Mouse (Mus musculus) telencephalon, adult 2 months (tissue): ENCODE results near the gene Rps2.

Experiments
- DNase-seq: peaks from one replicate; pipeline ENCODE4 v3.0.0-alpha.2; 2011; ENCODE audit warnings: low read depth, low spot score

Rps2 gene

GRCm38 (mm10) chr17:24732233-24732935, 14.5 kb downstream of the Rps2 start:
- no peak for DNase-seq

GRCm38 (mm10) chr17:24733434-24734050, 15.6 kb downstream of the Rps2 start:
- DNase-seq = no peak

DNA sequence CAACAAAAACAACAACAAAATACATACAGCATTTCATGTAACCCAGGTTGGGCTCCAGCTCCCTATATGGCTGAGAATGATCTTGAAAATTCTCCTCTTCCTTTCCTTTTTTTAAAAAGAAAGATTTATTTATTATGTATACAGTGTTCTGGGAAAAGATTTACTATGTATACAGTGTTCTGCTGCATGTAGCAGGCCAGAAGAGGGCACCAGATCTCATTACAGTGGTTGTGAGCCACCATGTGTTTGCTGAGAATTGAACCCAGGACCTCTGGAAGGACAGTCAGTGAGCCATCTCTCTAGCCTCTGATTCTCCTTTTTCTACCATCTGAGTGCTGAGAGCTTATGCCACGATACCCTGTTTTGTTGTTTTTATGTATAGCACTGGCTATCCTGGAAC, 16.6 kb downstream of the Rps2 start:
- no peak for DNase-seq

GRCm38 (mm10) chr17:24735446-24735845, 17.5 kb downstream of the Rps2 start:
- DNase-seq = no peak

- peak; percentile 96 for DNase-seq
Observed at GRCm38 (mm10) chr17:24736330-24737051, 18.6 kb downstream of the Rps2 start, which contains the start of gene Msrb1. Msrb1 (plus strand) TSS chr17:24736642.

DNA sequence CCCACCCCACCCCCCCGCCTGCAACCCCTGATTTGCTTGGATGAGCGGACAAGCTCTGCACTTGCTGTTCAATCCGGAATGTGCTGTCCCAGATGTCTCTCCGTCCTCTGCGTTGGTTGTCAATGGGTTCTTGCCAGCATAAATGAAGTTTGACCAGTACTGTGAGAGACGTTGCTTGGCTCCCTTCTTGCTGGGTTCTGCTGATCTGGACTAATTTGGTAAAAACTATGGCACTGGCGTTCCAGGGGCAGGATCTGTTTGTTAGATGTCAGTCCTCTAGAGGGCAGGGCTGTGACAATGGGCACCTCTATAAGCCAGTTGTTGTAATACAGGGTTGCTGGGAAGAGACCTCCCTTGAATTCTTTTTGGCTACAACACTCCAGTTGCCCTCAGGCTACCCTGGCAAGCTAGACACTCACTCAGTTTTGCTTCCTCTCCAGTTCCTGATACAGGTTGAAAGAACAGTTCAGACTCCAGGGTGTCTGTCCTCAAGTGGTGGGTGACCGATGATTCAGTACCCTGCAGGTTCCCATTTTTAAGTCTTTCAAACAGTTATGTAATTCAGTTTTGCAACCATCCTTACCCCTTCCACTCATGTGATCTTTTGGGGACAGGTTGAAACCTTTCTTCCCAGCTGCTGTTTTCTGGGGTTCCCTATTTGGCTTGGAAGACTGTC, 19.4 kb downstream of the Rps2 start:
- DNase-seq = no peak

DNA sequence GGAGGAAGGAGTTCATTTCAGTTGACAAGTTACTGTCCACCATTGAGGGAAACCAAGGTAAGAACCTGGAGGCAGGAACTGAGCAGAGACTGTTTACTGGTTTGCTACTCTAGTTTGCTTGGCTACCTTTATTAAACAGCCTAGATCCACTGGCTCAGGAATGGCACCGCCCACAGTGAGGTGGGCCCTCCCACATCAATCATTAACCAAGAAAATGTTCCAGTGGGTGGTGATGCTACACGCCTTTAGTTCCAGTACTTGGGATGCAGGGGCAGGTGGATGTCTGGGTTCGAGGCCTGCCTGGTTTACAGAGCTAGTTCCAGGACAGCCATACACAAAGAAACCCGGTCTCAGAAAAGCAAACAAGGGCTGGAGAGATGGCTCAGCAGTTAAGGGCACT, 20.3 kb downstream of the Rps2 start:
- no peak for DNase-seq

DNA sequence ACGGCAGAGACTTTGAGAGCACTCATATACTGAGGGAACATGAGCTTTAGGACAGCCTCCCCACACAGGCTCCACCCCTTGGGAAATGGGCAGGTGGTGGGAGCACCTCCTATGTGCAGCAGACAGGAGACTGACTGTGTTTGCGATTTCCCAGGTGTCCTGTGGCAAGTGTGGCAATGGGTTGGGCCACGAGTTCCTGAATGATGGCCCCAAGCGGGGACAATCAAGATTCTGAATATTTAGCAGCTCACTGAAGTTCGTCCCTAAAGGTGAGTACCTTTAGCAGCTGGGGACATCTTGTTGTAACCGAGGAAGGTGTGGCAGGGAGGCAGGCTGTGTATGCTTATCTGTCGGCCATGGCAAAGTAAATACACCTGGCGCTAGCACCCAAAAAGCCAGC, 22.0 kb downstream of the Rps2 start:
- DNase-seq = no peak

GRCm38 (mm10) chr17:24742307-24742706, 24.4 kb downstream of the Rps2 start:
- no peak for DNase-seq

- DNase-seq = no peak
Observed at GRCm38 (mm10) chr17:24743896-24744295, 26.0 kb downstream of the Rps2 start.

DNA sequence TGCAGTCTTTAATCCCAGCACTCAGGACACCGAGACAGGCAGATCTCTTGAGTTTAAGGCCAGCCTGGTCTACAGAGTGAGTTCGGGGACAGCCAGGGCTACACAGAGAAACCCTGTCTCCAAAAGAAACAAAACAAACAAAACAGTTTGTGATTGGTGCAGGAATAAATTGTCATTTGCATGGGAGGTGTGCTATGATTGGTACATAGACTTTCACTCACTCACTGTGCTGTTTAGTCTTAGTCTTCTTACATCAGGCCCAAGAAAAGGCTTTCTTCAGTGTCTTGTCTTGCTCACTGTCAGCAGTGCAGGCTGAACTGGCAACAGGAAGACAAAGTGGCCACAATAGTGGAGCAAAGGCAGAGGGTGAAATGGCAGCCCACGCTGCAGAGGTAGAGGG, 26.5 kb downstream of the Rps2 start:
- DNase-seq = no peak

DNA sequence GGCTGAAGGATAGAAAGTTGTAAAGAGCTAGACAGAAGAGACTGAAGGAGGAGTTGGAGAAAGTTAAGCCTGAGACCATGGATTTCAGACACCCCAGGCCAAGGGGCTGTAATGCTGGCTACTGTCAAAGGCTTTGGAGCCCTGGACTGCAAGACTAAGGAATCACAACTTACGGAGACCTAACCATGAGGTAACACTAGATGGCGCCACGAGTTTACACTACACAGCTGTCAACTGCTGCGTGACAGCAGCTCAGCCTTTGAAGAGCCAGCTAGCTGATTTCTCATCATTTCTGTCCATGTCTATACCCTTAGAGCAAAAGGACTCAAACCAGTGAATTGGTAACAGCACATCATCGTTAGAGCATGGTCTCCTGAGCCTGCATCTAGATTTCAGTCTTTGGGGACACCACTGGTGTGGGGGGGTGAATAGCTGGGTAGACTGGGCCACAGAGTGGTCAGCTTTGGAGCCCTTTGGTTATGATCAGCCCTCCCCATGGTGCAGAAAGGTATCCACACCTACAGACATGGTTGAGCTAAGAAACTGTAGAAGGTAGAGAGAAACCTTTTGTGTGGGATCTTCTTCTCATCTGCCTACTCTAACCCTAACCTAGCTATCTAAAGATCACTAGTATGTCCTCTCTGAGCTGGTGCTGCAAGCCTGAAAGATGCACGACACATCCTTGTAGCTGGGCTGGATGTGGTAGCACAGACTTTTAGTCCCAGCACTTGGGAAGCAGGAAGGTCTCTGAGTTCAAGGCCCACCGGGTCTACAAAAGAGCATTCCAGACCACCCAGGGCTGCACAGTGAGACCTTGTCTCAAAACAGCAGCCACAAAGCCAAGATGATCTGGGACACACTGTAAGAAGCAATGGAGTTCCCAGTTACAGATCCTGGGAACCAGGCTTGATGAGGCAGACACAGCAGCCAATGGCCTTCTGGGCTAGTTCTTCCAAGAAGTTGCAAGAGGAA, 27.9 kb downstream of the Rps2 start:
- peak; percentile 79 for DNase-seq

DNA sequence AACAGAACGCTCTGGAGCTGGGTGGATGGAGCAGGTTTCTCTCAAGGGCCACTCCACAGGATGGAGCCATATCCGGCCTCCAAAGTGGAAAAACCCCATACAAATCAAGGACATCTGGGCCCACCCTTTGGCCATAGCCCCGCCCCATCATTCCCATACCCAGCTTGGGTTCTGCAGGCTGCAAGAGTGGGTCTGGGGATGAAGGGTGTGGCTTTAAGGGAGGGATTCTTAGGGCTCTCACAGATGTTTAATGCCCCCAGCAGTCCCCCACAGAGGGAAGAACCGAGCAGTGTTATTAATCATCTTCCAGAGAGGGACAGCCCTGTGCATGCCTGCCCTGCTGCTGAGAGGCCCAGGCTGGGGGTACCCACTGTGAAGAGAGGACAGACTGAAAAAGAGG, 29.1 kb downstream of the Rps2 start:
- DNase-seq = no peak

- DNase-seq = no peak
Observed at GRCm38 (mm10) chr17:24751528-24751927, 33.6 kb downstream of the Rps2 start.

GRCm38 (mm10) chr17:24752415-24753394, 34.8 kb downstream of the Rps2 start, which contains the start of gene Hs3st6:
Hs3st6 (plus strand) TSS chr17:24752988.
- no peak for DNase-seq

- no peak for DNase-seq
Observed at GRCm38 (mm10) chr17:24757394-24757793, 39.5 kb downstream of the Rps2 start.

DNA sequence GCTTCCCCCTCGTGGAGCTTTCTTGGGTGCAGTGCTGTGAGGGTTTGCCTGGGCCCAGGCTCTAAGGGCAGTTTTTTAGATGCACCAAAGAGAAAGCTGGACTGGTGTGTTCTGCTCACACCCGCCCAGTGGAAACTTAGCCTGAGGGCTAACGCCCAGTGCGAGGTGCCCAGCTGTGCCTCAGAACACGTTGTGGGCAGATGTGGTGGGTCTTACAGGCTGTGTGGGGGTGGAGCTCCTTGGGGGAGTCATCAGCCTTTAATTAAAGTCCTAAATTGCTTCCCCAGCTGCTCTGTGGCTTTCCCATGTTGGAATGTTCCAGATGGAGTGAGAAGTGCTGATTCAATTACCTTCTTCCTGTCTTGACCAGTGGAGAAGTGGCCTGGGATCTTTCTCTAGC, 43.2 kb downstream of the Rps2 start:
- no peak for DNase-seq

- no peak for DNase-seq
Observed at GRCm38 (mm10) chr17:24765016-24765905, 47.3 kb downstream of the Rps2 start.
